Mouse (Mus musculus) erythroblast, adult 5-6 weeks (primary cell): ENCODE measurements around the gene Gm20388. TPM values are rescaled to one million over a fixed set of nuclear protein-coding genes. Genes with fewer than 3 reads are reported as not detected.

ENCODE experiments used
- ATAC-seq: replicated peaks from 2 replicates; pipeline ENCODE4 v1.8.0; 2016; ENCODE audit warnings: moderate number of reproducible peaks, mild to moderate bottlenecking, moderate TSS enrichment, inconsistent platforms; ENCODE audit not compliant: poor library complexity, low FRiP score, severe bottlenecking
- total RNA-seq, 2 experiments: library from RNA; stranded (forward) in 1 of 2; stranded (reverse) in 1 of 2; fragments of 150-400 nt in 1 of 2; fragments of 200-764, 138-1000 nt in 1 of 2; gene quantifications; 2 replicates each; pipeline versions ENCODE4 v1.2.3 to v1.2.4; 2015 to 2017; ENCODE audit warnings: low replicate concordance in 2 of 2

The Gm20388 gene
- total RNA-seq, 2 experiments from 2014 or later = 2.9 to 7.8 TPM

DNA sequence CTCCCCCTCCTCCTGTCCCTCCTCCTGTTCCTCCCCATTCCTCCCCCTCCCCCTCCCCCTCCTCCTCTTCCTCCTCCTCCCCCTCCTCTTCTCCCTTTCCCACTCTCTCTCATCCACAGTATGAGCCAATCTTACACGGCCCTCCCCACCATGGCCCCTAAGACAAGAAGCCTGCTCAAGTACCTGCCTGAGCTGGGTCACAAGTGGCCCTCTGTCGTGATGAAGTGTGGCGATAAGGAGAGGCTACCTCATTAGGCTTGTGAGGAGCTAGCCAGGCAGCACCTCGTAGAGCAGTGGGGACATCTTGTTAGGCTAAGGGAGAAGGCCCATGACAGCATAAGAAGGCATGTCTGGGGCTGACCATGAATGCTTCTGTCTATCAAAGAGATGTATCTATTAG is 1762.5 kb downstream of the Gm20388 start:
- ATAC-seq = no peak

DNA sequence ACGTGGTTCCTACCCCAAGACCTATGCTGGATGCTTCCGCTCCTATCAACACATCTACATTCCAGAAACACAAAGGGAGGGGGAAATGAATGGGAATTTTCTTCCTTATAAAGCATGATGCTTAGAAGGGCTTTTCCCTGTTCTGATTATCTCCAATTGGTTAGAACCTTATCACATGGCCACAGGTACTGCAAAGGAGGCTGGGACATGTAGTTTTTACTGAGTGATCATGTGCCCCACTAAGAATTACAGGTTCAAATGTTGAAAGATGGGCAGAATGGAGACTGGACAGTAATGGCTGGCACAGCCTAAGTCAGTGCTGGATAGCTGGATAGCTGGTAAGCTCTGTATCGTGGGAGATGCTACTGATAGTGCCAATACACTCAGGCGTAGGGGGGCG is 1763.3 kb downstream of the Gm20388 start:
- ATAC-seq = no peak

DNA sequence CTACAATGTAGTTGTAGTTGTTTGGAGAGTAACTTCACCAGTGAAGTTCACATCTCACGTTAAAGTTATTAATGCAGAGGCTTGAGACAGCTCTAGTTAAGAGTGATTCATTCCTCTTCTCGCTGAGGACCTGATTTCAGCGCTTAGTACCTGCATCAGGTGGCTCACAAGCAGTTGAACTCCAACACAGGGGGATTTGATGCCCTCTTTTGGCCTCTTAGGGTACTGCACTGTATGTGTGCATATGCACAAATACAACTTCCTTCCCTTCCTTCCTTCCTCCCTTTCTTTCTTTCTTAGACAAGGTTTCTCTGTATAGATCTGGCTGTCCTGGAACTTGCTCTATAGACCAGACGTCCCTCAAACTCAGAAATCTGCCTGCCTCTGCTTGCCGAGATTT is 1763.9 kb downstream of the Gm20388 start:
- no peak for ATAC-seq

DNA sequence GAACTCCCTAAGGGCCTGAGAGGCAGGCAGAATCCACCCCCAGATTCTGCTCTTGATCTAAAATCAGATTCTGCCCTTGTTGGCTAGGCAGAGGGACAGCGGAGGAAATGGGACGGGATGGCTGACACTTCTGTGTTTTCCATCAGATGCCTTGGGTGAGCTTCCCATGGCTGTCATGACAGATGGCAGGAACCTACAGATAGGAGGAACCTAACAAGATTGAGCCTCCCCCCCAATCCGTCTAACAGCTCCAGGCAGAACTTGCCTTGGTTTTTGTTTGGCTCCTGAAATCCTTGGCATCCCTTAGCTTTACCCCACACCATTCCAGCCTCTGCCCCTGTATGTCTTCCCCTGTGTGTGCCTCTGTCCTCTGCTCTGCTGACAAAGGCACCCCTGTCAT is 1764.5 kb downstream of the Gm20388 start:
- ATAC-seq = no peak

DNA sequence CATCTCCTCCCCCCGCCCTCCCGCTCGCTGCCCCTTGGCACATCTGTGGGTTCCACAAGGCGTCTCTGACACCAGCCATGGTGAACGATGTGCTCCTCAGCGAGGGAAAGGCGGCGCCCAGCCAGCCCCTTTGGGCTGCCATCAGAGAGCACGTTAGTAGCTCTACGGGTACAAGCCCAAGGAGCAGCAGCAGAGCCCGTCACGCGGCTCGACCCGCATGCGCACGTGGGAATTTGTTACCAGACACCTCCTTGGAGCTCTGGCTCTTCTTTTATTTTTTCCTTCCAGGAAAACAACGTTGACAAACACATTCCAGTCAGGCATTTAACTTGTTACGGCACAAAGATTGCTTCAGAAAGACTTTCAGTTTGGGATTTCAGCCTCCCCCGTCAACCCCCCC is 1765.1 kb downstream of the Gm20388 start:
- ATAC-seq = no peak

DNA sequence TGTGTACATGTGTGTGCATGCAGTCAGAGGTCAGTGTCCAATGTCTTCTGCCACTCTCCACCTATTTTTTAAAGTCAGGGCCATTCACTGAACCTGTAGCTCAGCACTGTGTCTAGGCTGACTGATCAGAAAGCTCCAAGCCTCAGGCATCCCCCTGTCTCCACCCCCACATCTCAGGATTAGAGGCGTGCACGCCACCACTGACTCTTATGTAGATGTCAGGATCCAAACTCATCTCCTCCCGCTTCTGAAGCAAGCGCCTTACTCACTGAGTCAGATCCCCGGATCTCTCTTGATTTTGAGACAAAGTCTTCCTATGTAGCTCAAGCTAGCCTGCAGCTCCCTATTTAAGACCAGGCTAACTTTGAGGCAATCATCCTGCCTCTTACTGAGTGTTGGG is 1768.1 kb downstream of the Gm20388 start:
- ATAC-seq = no peak

DNA sequence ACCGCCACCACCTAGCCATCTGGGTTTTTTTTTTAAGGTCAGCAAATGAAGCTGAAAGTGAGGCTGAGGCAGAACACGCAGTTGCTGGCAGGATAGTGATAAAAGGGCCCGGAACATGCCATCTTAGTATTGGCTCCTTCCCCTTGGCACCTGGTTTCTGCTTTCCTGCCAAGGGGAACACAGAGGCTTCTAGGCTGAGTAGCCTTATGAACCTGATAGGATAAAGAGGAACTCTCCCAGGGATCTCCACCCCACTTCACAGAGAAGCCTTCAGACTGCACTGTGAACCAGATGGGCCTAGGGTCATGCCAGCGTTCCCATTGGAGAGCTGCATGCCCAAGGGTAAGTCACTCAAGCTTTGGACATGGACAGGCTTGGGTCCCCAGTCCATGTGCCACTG is 1770.3 kb downstream of the Gm20388 start:
- ATAC-seq = no peak

DNA sequence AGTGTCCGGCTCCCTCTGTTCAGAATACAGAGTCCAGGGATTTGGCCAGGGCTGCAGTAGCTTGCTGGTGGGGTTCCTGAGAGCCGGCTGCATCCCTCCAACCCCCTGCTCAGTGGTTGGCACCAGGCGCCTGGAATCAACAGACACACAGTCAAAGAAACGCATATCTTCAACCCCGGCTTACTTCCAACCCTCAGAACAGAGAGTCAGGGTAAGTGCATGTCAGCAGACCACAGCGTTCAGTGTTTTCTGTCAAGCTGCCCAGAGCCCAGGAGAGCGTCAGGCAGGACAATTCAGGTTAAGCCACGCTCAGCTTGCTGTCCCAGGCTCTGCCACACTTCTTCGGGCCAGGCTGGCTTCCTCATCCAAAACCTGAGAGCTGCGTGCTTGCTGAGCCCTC is 1770.8 kb downstream of the Gm20388 start:
- ATAC-seq = no peak

DNA sequence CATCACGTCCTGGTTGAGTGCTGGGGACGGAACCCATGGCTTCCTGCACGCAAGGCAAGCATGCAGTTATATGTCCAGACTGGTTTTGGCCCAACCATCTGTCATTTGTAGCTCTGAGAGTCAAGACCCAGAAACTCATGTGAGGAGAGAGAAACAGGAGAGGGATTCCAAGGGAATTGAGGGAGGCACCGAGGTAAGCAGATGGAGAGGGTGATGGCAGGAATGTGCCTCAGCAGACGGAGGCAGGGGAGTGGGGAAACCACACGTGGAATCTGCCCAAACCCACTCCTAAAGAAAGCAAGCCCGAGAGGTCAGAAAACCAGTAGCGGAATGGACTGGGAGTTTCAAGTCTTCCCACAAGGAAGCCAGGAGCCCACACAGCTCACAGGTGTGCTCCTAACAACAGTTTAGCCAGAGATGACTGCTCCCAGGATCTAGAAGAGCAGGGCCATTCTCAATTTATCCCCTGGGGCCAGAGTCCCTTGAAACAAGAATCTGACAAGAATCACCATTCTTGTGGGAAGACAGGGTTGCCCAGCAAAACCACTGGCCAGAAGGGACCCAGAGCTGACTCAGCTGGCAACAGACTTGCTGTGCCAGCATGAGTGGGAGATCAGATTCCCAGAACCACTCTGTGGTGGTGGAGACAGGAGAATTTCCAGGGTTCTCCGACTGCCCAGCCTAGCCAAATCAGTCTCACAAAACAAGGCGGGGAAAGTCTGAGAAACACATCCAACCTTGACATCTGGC is 1772.6 kb downstream of the Gm20388 start:
- ATAC-seq = no peak

DNA sequence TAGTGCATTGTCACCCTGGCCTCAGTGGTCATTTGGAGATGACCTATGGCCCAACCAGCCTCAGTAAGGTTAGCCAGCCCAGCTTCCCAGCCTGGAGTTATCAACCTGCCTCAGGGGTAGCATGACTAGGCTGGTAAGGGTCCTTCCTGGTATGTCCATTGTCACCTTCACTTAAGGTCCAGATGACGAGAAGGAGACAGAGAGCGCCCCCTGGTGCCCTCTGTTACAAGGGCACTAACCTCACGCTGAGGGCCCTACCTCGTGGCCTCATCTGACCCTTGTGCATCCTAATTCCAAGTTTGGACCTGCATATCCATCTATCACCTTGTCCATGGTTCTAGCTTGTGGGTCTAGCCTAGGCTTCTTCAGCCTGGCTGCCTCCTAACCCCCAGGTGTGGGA is 1774.8 kb downstream of the Gm20388 start:
- peak; percentile 63 for ATAC-seq

DNA sequence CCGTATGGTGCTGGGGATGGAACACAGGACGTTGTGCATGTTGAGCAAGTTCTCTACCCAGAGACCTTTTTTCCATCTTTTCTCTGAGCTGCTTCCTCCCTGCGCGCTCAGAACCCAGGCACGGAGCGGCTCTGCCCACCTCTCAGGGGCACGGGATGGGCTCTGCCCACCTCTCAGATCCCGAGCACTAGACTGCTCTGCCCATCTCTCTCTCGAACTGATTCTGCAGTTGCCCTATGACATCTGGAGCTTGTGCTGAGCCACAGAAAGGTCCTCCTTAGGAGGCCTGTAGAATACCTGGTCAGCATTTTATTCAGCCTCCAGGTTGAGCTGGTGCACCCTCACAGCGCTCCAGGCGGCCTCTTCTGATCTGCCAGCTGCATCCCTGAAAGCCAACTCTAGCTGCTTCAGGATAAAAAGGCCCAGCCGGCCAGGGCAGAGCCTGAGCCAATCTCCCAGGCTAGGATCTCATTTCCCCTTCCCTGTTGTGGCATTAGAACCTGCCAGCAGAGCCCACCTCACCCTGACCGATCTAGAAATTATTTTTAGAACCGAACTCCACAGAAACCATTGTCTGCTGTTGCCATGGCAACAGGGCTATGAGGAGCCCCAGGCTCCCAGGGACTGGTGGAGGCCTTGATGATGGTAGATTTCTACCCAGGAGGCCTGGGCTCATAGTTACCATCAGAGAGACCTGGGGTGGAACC is 1777.0 kb downstream of the Gm20388 start:
- ATAC-seq = no peak

DNA sequence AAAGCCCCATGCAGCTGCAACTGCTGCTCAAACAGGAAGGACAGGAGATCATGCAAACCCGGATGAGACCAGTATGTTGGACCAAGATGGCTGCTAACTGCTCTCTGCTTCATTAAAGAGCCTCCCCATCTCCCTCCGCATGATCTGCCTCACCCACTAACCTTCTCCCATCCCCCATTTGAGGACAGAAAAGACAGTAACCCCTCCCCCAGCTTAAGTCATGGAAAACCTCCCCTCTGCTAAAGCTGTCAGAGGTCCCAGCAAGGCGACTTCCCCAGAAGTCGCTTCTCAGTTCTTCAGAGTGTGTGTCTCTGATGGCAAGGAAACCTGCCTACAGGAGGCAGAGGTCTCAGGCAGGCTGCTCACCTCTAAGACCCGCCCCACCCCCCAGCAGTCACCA is 1777.9 kb downstream of the Gm20388 start:
- ATAC-seq = no peak

DNA sequence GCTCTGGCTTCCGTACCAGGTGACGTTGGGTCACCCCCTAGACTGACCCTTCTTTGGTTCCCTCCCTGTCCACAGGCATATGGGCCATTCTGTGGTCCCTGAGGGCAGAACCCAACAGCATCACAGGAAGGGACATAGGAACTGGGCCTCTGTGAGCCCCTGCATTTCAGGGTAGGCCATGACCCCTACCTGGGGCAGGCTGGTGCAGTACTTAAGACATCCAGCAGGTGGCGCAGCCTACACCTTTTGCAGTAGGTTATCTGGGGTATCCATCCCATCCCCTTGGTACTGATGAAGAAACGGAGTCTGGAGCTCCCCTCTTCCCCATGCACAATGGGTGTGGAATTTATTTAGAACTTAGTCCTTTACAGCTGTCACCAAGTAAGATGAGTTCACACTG is 1783.8 kb downstream of the Gm20388 start:
- ATAC-seq = peak; percentile 80; the same call in 1 of the 2 replicates

DNA sequence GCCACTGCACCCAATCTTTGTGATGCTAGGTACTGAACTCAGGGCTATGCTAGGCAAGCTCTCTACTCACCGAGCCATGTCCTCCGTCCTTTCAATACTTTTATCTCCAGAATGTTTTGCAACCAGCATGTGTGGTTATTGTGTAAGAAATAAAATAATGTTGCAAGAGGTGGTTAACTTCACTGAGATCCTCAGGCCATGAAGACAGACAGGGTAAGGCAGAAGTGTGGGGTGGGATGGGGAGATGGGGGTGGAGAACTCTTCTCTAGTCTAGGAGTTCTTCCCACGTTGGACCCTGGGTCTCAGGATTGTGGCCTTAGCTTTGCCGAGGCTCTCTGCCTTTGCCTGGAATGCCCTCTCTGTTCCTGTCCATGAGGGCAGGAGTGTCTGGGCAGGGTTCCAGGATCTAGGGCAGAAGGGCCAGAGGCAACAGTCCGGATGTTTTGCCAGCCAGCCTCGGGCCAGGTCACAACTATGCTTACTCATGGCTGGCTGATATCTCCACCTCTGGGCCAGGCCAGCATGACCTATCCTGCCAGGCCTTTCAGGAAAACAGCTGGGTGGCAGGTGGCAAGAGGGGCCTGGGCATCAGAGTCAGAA is 1785.0 kb downstream of the Gm20388 start:
- no peak for ATAC-seq

DNA sequence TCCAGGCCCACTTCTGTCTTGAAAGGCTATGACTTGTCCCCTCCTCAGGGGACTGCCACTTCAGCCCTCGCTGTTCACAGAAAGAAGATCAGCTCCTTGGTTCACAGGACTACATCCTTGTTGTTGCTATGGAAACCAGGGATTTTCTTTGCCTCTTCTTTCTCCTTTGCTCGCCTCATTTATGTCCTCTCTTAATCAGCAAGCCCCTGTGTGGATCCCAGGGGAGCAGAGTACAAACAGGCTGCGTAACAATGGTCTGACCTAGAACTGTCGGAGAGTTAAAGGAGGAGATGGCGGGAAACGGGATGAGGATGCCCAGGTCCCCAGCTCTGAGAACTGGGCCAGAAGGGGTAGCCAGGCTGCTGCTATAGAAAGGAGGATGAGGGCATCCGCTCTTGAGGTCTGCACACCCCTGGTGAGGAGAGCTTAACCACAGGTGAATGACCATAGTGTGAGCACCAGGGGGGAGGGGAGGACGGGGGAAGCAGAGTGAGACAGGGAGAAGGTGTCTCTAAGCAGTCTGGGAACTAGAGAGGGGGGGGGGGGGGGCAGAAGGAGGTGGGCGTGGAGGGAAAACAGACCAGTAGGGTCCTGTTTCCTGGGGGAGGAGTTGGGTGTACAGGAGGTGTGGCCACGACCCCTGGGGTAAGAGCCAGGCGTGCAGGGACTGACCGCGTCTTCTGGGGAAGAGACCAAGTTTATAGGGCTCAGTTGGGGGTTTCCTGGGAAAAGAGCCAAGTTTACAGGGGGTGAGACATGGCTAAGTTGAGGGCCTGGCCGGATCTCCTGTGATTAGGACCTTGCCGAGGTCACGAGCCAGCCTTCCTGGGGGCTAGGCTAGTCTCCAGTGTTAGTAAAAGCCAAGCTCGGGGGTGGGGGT is 1787.3 kb downstream of the Gm20388 start:
- no peak for ATAC-seq

DNA sequence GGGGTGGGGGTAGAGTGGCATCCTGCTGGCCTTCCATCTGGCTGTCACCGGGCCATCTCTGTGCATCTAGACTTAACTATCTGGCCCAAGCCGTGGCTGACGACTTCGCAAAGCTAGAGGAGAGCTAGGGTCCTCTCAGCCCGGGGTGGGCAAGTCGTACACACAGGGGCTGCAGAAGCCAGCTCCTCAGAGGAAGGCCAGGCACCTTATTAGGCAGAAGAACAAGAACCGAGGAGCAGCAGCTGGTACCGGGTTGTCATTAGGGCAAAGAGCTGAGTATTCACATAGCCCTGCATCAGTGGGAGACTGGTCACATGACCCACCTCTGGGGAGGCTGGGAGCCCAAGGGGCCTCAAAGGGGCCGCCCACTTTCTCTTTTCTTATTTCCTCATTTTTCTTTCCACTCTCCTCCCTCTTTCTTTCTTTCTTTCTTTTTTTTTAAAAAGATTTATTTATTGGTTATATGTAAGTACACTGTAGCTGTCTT is 1788.0 kb downstream of the Gm20388 start:
- no peak for ATAC-seq

DNA sequence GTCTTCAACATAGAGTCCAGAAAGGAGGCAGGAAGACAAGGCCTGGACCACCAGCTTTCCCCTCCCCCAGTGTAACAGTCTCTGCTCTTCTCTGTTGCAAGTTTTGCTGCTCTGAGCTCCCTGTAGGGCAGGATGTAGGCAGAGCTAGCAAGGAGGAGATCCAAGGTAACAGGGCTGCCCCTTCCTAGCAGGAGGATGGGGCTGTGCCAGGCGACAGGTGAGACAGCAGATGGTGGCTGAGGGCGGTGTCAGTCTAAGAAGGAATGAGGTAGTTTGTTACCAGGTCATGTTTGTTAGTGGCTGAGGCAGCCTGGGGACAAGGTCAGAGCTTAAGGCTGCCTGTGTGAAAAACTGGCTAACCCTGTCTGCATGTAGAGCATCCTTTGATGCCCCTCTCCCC is 1789.3 kb downstream of the Gm20388 start:
- no peak for ATAC-seq

DNA sequence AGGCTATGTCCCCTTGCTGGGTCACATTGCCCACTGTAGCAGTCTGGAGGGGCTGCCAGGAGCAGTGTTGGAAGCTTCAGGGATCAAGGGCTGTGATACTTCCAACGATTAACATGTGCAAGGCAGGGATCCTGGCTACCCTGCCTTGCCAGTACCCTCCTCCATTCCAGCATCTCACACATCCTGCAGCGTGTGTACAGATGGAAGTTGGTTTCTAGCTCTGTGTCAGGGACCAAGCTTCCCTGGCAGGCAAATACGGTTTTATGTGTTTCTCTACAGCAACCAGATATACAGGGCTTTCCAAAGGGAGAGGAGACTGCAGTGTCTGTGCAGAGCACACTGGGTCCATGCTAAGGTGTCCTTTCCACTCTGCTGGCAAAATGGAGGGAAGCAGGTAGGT is 1794.5 kb downstream of the Gm20388 start:
- ATAC-seq = no peak

DNA sequence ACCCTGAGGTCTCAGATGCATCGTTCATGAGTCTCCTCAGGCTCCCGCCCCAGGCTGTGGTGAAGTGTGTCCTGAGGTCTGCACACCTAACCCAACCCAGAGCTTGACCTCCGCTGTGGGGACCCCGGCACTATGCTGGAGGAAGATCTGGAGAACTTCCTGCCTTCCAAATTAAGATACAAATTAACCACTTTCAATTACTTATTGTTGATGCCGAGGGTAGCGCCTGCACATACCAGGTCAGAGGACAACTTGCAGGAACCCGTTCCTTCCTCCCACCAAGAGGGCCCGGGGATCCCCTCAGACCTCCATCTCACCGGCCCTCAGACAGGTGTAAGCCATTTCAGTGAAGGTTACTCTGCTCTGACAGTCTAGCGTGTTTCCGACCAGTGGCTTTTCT is 1796.3 kb downstream of the Gm20388 start:
- ATAC-seq = no peak

DNA sequence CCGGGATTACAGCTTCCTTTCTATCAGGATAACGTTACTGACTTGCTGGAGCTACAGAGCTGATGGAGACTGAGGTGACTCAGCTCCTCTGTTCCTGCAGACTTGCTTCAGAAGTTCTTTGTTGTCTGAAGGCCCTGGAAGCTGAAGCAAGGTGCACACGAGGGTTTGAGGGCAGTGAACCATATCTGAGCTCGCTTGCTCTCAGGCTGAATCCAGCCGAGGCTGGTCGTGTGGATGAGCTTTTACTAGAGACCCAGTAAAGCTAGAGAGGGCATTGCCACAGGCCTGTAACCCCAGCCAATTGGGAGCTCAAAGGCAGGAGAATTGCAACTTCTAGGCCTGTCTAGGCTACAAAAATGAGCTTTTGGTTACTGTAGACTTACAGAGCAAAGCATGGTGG is 1797.8 kb downstream of the Gm20388 start:
- ATAC-seq = no peak
